Mouse (Mus musculus): Measurements from ENCODE around the gene Gja1. TPM values are rescaled to one million over a fixed set of nuclear protein-coding genes. Genes with fewer than 3 reads are reported as not detected.
"Not testable (repeated sequence)": the region's sequence is repeated elsewhere in the genome, so short reads cannot be mapped to it uniquely, and the experiment has no call there.

Gene Gja1
- 100 to 1,000 TPM; 309 to 322 TPM for total RNA-seq (2021)
- long read RNA-seq, experiment 1, transcript Gja1-201 (2 exons, 3,071 nt) = major isoform, 790 of 842 reads
- long read RNA-seq, experiment 1, partial matches to known transcripts = 43 of 842 reads
- long read RNA-seq, experiment 1, other reads (novel, unspliced or antisense) = 8 of 842 reads
- long read RNA-seq, experiment 2, transcript Gja1-201 (2 exons, 3,071 nt) = major isoform, 679 of 728 reads
- long read RNA-seq, experiment 2, partial matches to known transcripts = 43 of 728 reads
- long read RNA-seq, experiment 2, other reads (novel, unspliced or antisense) = 6 of 728 reads

DNA sequence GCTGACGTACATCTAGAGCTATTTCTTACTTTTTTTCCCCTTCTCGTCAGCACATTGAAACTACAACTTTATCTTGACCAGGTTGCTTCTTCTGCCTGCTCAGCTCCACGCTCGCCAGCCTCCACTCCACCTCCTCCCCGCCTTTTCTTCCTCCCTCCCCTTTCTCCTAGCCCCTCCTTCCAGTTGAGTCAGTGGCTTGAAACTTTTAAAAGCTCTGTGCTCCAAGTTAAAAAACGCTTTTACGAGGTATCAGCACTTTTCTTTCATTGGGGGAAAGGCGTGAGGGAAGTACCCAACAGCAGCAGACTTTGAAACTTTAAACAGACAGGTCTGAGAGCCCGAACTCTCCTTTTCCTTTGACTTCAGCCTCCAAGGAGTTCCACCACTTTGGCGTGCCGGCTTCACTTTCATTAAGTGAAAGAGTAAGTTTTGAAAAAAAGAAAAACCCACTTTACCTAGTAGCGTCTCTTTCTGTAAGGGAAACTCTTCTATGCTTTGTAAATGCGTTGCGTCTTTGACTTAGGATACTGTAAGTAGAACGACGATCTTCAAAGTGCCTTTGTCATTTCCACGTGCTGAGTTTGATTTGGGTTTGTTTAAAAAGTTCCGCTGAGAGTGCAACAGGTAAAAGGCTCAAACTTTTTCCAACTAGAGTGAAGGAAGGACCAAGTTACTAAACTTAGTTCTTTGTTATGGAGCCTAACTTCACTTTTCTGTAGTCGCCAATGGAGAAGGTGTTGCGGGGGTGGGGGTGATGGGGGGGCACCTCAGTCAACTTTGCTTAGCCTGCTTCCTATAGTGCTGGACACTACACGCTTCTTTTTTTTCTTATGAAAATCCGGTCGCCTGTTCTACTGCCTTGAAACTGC is at the start of gene Gja1:
Gene Gja1, plus strand, starts transcription at position 234 of the 869 bp plus-strand sequence.
- DNase-seq (ENCODE audit: low spot score in 2 of 2) = peak in 1 of 2 experiments; percentile 44

DNA sequence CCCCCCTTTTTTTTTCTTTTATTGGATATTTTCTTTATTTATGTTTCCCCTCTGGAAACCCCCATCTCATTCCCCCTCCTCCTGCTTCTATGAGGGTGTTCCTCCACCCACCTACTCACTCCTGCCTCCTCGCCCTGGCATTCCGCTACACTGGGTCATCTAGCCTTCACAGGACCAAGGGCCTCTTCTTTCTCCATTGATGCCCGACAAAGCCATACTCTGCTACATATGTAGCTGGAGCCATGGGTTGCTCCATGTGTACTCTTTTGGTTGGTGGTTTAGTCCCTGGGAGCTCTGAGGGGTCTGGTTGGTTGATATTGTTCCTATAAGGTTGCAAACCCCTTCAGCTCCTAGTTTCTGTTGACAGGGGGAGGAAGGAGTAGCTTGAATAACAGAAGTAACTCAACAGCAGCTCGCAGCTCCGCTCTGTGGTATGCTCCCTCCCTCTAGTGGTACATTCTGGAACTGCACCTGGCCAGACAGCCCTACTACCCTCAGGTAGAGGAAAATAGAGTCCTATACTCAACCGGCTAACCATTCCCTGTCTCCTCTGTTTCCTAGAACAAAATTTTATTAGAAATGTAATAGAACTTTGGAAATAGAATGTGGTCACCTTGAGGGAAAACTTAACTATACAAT is 38.2 kb upstream of the Gja1 start:
- peak; percentile 78 to 82 for DNase-seq (ENCODE audit: low spot score in 2 of 2)

DNA sequence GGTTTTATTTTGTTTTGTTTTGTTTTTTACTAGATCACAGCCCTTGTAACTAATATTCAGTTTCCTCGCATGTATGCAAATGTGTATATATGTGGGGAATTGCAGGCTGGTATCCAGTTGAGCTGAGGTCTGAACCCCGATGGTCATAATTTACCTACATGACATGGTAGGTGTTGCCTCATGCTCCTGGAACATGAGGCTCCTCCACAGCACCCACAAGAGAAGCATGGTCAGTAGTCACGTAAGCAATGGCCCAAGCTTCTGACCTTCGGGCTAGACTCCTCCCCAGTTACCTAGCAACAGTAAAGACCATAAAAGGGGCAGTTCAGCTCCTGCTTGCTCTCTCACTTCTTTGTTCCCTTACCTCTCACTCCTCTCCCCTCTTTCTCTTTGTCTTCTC is 16.7 kb upstream of the Gja1 start:
- DNase-seq (ENCODE audit: low spot score in 2 of 2) = no peak

DNA sequence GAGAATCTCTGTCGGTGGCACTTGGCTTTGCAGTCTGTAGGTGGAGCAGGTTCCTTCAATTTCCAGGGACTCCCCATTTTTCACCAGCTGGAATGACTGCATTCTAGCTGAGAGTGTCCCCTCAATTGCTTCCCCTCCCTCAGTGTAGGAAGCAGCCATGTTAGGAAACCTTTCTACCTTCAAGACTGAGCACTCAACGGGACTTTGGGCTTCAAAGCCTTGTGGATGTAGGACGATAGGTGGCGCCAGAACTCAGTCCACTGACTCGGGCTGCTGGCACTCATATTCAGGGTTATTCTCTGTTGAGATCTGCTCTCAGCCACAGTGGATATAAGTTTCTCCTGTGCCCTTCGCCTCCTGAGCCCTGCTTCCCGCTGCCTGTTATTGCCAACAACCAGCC is 8.1 kb upstream of the Gja1 start:
- peak; percentile 62 to 78 for DNase-seq (ENCODE audit: low spot score in 2 of 2)

DNA sequence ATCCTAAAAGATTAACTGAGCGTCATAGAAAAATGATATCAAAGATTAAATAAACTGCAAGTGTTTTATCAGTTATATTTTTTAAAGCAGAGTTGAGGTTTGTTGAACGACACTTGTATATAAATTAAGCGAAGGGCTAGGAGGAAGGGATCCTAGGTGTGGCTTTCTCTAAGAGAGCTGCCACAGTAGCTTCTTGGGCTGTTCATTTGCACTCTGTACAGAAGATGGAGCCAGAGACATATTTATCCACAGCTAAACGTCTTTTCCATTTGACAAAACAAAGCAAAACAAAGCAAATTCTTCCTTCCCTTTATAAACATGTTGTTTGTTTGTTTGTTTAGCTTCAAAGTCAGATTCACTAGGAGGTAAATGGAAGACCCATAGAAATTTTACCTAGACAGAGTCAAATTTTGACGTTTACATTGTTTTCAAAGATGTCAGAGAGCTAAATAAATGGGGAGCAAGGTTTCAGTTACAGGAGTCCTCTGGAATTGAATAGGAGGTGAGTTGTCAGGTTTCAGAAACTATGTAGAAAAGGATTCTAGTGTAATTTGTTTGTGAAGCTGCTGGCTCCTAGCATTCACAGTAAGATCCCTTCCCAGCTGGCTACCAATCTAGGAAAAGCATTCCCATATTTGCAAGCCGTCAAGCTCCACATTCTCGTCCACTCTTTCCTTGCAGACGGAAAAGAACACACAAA is 4.0 kb upstream of the Gja1 start:
- peak in 1 of 2 experiments; percentile 74 for DNase-seq (ENCODE audit: low spot score in 2 of 2)

DNA sequence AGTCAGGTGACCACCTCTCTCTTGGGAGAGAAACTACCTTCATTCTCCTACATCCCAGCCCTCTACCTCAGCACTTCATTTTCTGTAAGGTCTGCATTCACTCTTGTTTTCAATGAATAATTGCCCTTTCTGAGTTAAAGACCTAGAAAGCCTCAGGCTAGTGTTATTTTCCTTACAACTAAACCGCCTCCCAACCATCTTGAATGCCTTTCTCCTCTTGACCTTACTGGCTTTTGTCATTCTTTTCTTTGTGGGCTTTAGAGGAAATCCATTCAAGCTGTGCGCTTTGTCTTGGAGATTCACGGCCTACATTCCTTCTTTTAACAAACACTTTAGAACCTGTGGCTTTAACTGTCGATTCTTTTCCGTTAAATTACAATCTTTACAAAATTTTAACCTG is 3.0 kb upstream of the Gja1 start:
- no peak for DNase-seq (ENCODE audit: low spot score in 2 of 2)

DNA sequence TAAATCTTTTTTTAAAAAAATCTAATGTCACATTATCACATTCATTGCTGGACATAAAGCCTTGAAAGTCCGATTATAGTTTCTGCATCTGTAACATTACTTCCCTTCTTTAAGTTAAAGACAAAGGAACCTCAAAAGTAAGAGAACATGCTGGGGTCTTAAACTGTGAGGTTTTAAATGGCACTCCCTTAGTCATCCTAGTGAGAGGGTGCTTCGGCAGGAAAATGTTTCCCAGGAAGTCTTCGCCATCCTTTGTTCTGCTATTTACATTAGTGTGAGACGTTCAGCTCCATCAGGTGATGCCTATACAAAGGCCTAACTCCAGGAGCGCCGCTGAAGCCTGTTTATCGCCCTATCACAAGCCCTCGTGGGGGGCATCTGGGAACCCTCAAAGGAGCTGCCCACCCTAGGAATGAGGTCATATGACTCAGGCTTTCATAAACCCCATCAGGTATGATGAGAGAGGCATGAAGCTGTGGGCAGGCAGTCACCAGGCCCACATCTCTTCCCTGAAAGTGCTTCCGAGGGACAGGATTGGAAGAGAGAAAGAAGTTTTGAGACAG is 1.1 kb upstream of the Gja1 start:
- no peak for DNase-seq (ENCODE audit: low spot score in 2 of 2)

DNA sequence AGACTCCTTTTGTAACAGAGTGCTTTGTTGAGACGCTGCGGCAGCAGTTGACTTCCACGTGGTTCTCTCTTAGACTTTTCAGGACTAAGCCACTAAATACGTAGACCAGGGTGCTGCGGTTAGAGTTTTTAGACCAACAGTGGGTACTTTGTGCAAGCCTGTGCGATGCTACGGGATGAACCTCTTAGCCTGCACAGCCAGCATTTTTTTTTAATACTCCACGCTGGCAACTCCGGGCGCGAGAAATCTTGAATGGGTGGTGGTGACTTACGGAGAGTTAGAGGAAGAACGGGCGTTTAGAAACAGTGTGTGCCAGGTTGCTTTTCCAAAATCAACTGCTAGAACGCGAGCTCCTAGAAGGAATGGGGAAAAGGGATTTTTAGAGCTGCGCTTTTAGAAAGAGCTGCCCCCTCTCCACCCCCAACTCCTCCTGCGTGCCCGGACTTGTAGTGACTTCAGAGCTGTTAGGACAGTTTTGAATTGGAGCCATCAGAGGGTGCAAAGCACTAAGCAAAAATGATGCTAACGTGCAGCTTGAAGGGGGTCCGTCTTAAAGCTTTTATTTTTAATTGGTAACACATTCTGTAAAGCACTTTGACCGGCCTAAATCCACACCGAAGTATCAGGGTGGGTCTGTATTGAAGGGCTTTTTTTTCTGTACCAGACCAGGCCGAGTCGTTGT is 977 bp downstream of the Gja1 start:
- peak in 1 of 2 experiments; percentile 17 for DNase-seq (ENCODE audit: low spot score in 2 of 2)

DNA sequence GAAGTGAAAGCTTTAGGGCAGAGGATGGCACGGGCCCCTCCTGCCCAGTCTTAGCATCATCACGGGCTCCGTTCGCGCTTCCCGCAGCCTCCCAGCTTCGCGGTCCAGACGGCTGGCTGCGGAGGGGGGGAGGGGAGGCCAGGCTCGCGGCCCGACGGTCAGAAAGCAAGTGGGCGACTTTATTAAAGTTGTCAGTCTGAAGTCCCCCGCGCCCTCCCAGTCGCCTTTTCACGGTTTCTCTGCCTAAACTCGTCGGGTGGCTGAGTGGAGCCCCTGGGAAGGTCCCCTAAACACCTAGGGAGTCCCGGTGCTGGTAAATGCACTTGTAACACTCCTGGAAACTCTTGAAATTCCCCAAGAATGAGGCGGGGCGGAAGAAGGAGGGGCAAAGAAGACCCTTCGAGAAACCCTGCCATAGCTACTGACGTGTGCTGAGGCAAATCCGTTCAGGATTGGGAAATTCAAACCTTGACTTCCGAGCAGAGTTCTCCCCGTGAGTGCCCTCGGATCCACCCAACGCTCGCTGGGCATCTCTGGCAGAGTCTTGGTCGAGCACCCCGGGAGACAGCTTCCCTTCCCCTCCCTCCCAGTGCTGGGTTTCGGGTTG is 1.6 kb downstream of the Gja1 start:
- peak; percentile 33 to 37 for DNase-seq (ENCODE audit: low spot score in 2 of 2)

DNA sequence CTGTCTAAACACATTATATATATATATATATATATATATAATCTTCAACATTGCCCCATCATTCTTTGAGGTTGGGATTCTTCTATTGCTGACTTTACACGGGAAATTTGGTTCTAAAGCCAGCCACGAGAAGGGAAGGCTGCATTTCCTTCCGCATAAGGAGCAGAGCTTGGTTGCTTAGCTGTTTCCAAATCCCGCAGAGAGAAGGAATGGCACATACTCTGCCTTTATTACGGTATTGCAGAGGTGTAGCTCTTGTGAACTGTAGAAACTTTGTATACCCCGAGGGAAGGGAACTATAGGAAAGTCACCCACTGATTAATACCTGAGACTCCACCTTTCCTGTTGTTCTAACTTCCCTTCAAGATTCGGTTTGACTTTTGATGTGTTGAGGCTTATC is 2.6 kb downstream of the Gja1 start:
- DNase-seq (ENCODE audit: low spot score in 2 of 2) = no peak

DNA sequence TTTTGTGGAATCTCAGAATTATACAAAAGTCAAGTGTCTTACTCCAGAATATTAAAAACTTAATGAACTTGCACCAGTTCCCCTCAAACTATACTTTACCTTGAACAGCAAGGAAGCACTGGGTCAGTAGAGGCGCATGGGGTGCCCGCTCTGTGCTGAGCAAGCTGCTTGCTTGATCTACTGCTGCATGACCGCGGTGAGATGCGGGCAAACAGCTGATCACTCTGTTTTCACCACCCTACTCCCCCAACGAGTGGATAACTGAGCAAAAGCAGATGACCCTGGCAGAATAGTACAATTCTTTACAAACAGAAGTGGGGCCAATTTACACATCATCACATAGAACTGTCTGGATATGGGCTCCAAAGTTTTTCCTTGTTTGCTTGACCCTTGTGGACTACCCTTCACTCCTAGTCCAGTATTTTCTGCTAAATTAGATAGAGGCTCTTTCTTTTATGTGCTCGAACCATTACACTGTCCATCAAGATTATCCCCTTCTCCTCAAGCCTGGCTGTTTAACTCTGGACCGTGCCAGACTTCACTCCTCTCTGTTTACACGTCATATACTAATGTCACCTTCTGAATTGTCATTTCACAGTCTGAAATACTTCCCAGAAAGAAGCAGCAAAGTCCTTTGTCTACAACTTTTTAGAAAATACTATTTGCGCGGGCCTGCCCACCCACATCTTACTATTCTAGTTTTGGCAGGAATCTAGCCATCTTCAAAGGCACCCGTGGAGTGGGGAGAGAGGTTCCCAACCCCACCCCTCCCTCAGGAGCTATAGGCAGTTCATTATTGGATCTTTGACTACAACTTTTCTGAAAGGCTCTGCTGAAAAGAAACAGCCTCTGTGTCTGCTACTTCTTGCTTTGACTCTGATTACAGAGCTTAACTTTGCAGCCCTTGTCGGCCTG is 8.3 kb downstream of the Gja1 start:
- DNase-seq (ENCODE audit: low spot score in 2 of 2) = no peak

DNA sequence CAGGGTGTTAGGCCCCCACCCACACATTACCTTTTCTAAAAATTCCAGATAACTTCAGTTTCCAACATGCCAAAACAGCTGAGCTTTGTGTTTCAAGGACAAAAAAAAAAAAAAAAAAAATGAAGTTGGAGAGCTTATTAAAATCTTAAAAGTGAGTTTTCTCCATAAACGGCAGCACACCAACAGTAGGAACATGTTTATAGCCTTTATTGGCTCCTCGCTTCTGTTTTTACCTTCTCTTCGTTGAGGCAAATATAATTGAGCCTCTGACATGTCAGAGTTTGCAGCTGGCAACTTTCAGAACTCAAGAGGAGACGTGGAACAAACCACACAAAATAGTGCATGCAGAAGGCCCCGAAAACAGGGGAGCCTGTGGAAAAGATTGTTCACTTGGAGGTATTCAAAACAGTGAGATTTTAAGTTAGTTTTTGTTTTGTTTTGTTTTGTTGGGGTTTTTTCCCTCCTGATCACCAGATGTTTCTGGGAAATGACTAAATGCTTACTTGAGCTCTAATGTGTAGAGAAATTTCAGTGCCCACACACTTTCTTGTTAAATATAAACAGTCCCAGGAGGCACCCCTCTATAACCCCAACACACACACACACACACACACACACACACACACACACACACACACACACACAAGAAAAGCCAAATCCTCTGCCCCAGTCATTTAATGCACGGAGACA is 16.1 kb downstream of the Gja1 start:
- DNase-seq (ENCODE audit: low spot score in 2 of 2) = no peak

DNA sequence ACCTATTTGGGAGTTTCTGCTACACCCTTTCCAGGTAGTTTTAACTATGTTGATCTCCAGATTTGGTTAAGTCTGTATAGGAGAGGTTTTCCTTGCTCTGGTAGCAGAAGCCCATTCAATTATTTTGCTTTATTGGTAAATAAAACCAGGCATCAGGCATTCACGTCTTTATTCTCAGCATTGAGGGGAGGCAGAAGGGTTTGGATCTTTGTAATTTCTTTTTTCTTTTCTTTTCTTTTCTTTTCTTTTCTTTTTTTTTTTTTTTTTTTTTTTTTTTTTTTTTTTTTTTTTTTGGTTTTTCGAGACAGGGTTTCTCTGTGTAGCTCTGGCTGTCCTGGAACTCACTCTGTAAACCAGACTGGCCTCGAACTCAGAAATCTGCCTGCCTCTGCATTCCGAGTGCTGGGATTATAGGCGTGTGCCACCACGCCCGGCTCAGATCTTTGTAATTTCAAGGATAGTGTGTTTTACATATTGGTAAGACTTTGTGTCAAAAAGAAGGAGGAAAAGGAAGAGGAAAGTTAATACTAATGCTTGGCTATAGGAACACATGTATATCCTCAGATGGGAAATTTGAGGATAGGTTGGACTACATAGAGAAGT is 16.8 kb downstream of the Gja1 start:
- not testable (repeated sequence) for DNase-seq (ENCODE audit: low spot score in 2 of 2)

DNA sequence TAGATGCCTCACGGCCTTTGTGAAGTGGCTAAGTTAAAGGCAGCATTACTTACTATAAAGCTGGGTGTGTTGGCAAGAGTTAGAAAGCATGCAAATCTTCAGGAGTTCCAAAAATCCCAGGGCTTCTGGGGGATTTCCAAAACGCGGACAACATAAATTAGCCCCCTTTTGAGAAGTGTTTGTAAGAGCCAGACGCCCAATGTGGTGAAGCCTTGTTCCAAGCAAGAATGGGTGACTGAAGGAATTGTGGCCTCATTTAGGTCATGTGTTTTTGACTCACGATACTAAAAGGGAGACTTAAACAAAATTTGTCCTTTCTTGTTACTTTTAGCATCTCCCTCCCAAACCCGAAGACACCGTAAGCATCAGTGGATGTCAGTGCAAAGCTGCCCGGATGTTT is 20.7 kb downstream of the Gja1 start:
- no peak for DNase-seq (ENCODE audit: low spot score in 2 of 2)

DNA sequence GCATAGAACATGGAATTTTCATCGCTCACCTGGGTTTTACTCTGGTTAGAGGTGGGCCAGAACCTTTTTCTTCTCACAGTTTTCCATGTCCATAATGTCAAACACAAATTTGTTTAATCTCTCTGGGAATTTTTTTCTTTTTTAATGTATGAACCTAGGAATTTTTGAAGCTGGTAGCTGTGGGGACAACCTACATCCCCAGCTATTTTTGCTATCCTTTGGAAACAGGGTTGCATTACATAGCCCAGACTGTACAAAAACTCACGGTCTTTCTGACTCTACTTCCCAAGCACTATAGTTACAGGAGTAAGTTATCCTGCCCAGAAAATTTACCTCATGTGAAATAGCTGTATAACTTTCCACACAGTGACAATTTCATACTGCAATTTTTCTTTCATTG is 21.2 kb downstream of the Gja1 start:
- no peak for DNase-seq (ENCODE audit: low spot score in 2 of 2)

DNA sequence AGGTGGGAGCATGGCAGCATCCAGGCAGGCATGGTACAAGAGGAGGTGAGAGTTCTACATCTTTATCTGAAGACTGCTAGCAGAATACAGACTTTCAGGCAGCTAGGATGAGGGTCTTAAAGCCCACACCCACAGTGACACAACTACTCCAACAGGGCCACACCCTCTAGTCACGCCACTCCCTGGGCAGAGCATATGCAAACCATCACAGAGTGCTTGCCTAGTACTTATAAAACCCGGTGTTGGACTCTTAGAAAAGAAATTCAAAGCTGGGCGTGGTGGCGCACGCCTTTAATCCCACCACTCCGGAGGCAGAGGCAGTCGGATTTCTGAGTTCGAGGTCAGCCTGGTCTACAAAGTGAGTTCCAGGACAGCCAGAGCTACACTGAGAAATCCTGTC is 24.3 kb downstream of the Gja1 start:
- not testable (repeated sequence) for DNase-seq (ENCODE audit: low spot score in 2 of 2)

DNA sequence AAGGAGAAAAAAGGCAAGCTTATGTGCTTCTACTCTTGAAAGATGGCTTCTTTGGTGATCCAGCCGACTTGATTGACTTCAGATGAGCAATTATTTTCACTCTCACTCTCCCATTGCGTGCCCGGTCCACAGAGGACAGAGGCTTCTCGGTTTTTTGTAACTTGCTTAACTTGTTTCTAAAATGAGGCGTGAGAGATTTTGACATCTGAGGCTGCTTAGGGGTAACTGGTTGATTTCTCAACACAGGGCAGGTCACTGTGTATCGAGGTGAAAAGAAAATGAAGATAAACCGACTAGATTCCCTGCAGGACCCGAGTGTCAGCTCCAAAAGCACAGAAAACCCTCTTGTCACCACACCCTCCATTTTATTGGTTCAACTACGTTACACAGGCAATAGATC is 28.8 kb downstream of the Gja1 start:
- DNase-seq (ENCODE audit: low spot score in 2 of 2) = no peak

Data from layer of hippocampus, postnatal 14 days (tissue).